Mouse (Mus musculus) hindbrain, embryonic 12.5 days (tissue): ENCODE results near the gene Trove2. TPM values are rescaled to one million over a fixed set of nuclear protein-coding genes. Genes with fewer than 3 reads are reported as not detected.
A peak's percentile ranks its signal among the peaks of the same experiment; 100 is the strongest.

Experiments used
- ATAC-seq: fragments of 200-750 bp; cut with Nextera tagmentation; 2 replicates; pipeline ENCODE4 v1.8.0; 2017; ENCODE audit warnings: moderate TSS enrichment; ENCODE audit not compliant: low FRiP score
- H3K27ac ChIP-seq: fragments of 300-500 bp; sonication (generic); 2 replicates; pipeline ENCODE4 v1.5.1; 2016; ENCODE audit warnings: mild to moderate bottlenecking
- H3K27me3 ChIP-seq: fragments of 300-500 bp; sonication (generic); 2 replicates; pipeline ENCODE4 v1.6.1; 2016; ENCODE audit warnings: mild to moderate bottlenecking
- H3K36me3 ChIP-seq: fragments of 300-500 bp; sonication (generic); 2 replicates; pipeline ENCODE4 v1.6.1; 2016; ENCODE audit warnings: mild to moderate bottlenecking
- H3K4me1 ChIP-seq: fragments of 300-500 bp; sonication (generic); 2 replicates; pipeline ENCODE4 v1.6.1; 2016
- H3K4me2 ChIP-seq: fragments of 300-500 bp; sonication (generic); replicated peaks from 2 replicates; pipeline ENCODE4 v1.6.1; 2016; ENCODE audit warnings: mild to moderate bottlenecking
- H3K4me3 ChIP-seq: fragments of 300-500 bp; sonication (generic); 2 replicates; pipeline ENCODE4 v1.5.1; 2016; ENCODE audit warnings: mild to moderate bottlenecking
- H3K9ac ChIP-seq: fragments of 300-500 bp; sonication (generic); 2 replicates; pipeline ENCODE4 v1.6.1; 2016; ENCODE audit warnings: mild to moderate bottlenecking, moderate library complexity
- H3K9me3 ChIP-seq: fragments of 300-500 bp; sonication (generic); replicated peaks from 2 replicates; pipeline ENCODE4 v1.6.1; 2016; ENCODE audit warnings: mild to moderate bottlenecking
- WGBS: fragments of 180-500 bp; shearing (Covaris S2); methylation state at CpG from one replicate; pipeline ENCODE4 v1.1.7; 2016; 5-methylcytosine and 5-hydroxymethylcytosine counted together
- polyA plus RNA-seq: library from polyadenylated mRNA; unstranded; fragments of >200 nt; fragmentation: Nextera tagmentation; extraction: Ambion mirVana; gene quantifications from 2 replicates; pipeline ENCODE4 v1.2.1, GENCODE M21; 2016

The Trove2 gene
- 47.1 and 51.9 TPM in 2 replicates for polyA plus RNA-seq

- peaks cover 22% of the 10 kb centered on the region for H3K4me1 ChIP-seq
- ATAC-seq = peak; percentile 98
- H3K9me3 ChIP-seq = no peaks in the 10 kb centered on the region
- under 1% methylated on average over 81 of the region's 84 CpGs for WGBS
- H3K36me3 ChIP-seq = no peaks in the 10 kb centered on the region; the same call in 1 of the 2 replicates
- peak within 1 kb of the TSS; percentile 77 for H3K27ac ChIP-seq
- peak within 1 kb of the TSS; percentile 86 for H3K4me3 ChIP-seq
- H3K9ac ChIP-seq = peak within 1 kb of the TSS; percentile 86
- no peaks in the 10 kb centered on the region for H3K27me3 ChIP-seq
- H3K4me2 ChIP-seq = peak within 1 kb of the TSS; percentile 91
These were observed at the start of gene Trove2, which contains the start of gene Uchl5 for GRCm38 (mm10) chr1:143776446-143777411. TSS of gene Trove2 (minus strand) at chr1:143777068. TSS of gene Uchl5 (plus strand) at chr1:143777272.

GRCm38 (mm10) chr1:143822677-143823076 lies 45.8 kb upstream of the Trove2 start:
- 0 out of 2 replicates have a peak, but pooled peaks cover 9% of the 10 kb centered on the region for H3K4me1 ChIP-seq

DNA sequence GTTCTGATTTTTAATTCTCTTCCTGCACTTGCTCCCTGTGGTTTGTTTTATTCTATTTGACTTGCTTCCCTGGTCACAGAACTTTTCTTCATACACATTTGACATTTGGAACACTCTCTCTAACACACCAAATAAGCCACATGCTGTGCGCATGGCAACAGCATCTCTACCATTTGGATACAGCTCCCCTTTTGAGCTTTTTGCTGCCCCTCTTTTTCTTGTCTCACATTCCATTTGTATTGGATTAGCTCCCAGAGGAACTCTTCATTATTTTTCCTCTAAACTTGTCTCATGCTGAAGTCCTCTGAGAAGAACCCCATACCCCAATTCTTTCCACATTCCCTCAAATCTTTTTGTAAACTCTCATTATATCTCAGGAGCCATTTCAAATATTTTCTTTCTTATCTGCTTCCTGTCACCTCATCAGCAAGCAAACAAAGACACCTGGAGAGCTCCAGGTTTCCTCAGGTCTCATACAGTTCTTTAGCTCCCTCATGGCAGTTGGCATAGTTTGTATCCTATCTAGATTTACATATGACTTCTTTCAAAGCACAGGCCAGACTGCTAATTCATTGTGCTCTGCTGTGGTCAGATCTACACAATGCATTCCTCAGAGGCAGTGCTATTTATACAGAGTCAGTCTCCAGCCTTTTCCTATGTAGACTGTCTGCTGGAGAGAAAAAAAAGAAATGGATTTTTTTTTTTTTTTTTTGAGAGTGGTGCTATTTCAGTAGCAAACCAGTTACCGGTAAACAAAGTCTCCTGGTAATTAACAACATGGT lies 43.4 kb upstream of the Trove2 start:
- no peaks in the 10 kb centered on the region for H3K27me3 ChIP-seq
- H3K9ac ChIP-seq = no peak overlapping the region
- H3K4me3 ChIP-seq = no peak overlapping the region
- peak overlapping the region; percentile 66 for H3K27ac ChIP-seq
- WGBS = 40% methylated on average over 2 of the region's 2 CpGs
- peak; percentile 89 for ATAC-seq
- no peaks in the 10 kb centered on the region for H3K36me3 ChIP-seq
- H3K9me3 ChIP-seq = no peaks in the 10 kb centered on the region
- no peak overlapping the region for H3K4me2 ChIP-seq
- H3K4me1 ChIP-seq = 0 out of 2 replicates have a peak, but pooled peaks cover 9% of the 10 kb centered on the region

More at GRCm38 (mm10) chr1:143822677-143823076, 45.8 kb upstream of the Trove2 start:
- H3K4me2 ChIP-seq = no peak overlapping the region
- no peak for ATAC-seq
- H3K4me3 ChIP-seq = no peak overlapping the region
- no peaks in the 10 kb centered on the region for H3K27me3 ChIP-seq
- H3K9ac ChIP-seq = no peak overlapping the region
- no peak overlapping the region for H3K27ac ChIP-seq
- no peaks in the 10 kb centered on the region for H3K9me3 ChIP-seq
- no peaks in the 10 kb centered on the region for H3K36me3 ChIP-seq
- 92% methylated on average over 3 of the region's 3 CpGs for WGBS

DNA sequence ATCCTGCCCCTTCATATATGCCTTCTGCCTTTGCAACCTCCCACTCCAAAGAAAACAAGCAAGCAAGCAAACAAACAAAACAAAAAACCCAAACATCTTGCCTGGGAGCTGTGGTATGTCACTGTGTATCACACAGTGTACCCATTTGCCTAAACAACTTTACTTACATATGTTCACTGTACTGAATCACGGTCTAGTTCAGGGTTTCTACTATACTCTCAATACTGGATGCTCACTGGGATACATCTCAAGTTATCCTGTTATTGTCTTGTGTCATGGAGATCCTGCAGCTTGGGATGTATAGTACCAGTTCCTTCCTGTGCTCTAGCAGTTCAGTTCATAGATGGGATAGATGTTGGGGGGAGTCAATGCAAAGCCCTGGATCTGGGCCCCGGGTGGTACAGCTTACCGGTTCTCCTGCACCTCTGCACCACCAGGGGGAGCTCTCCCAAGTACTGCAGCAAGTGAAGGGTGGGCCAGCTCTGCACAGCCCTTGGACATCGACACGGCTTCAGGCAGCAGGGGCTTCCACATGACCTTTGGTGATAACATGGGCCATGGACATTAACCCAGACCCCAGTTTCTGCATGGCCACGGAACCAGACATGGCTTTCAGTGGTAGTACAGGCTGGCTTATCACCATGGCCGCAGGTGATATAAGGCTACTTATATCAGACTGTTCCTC lies 37.0 kb upstream of the Trove2 start:
- H3K4me3 ChIP-seq = no peak overlapping the region
- H3K27me3 ChIP-seq = no peaks in the 10 kb centered on the region
- H3K9me3 ChIP-seq = no peaks in the 10 kb centered on the region
- no peak overlapping the region for H3K27ac ChIP-seq
- H3K4me1 ChIP-seq = no peaks in the 10 kb centered on the region
- H3K4me2 ChIP-seq = no peak overlapping the region
- ATAC-seq = peak; percentile 80
- no peaks in the 10 kb centered on the region for H3K36me3 ChIP-seq
- WGBS = 40% methylated on average over 7 of the region's 7 CpGs
- no peak overlapping the region for H3K9ac ChIP-seq

GRCm38 (mm10) chr1:143809062-143809461 lies 32.2 kb upstream of the Trove2 start:
- Histone ChIP-seq H3K36me3 (peaks cover 5% of the 10 kb centered on the region; the same call in 1 of the 2 replicates), H3K4me3 (no peak overlapping the region), H3K4me2 (no peak overlapping the region), H3K4me1 (no peaks in the 10 kb centered on the region), H3K9me3 (no peaks in the 10 kb centered on the region), H3K27ac (no peak overlapping the region), H3K27me3 (no peaks in the 10 kb centered on the region), H3K9ac (no peak overlapping the region)
- no peak for ATAC-seq
- 93% methylated on average over 6 of the region's 6 CpGs for WGBS

GRCm38 (mm10) chr1:143803537-143803936 lies 26.7 kb upstream of the Trove2 start:
- Histone ChIP-seq H3K36me3 (peaks cover 5% of the 10 kb centered on the region; the same call in 1 of the 2 replicates), H3K27ac (no peak overlapping the region), H3K4me1 (no peaks in the 10 kb centered on the region), H3K4me2 (no peak overlapping the region), H3K9ac (no peak overlapping the region), H3K4me3 (no peak overlapping the region), H3K27me3 (no peaks in the 10 kb centered on the region), H3K9me3 (no peaks in the 10 kb centered on the region)
- peak; percentile 56 for ATAC-seq
- 38% methylated on average over 4 of the region's 4 CpGs for WGBS

- H3K4me2 ChIP-seq = no peak overlapping the region
- no peak for ATAC-seq
These were observed 11.8 kb upstream of the Trove2 start for GRCm38 (mm10) chr1:143788584-143789227.

GRCm38 (mm10) chr1:143777558-143778218 lies 820 bp upstream of the Trove2 start:
- H3K4me2 ChIP-seq = peak overlapping the region; percentile 91
- peak overlapping the region; percentile 74 for H3K27ac ChIP-seq
- H3K36me3 ChIP-seq = no peaks in the 10 kb centered on the region; the same call in 1 of the 2 replicates
- H3K27me3 ChIP-seq = no peaks in the 10 kb centered on the region
- H3K4me1 ChIP-seq = peaks cover 22% of the 10 kb centered on the region
- H3K9me3 ChIP-seq = no peaks in the 10 kb centered on the region
- WGBS = 1% methylated on average over 25 of the region's 39 CpGs
- ATAC-seq = no peak
- peak overlapping the region; percentile 86 for H3K9ac ChIP-seq
- peak overlapping the region; percentile 86 for H3K4me3 ChIP-seq

More at GRCm38 (mm10) chr1:143788584-143789227, 11.8 kb upstream of the Trove2 start:
- no peaks in the 10 kb centered on the region for H3K4me1 ChIP-seq
- no peaks in the 10 kb centered on the region for H3K27me3 ChIP-seq
- H3K9ac ChIP-seq = no peak overlapping the region
- no peaks in the 10 kb centered on the region for H3K36me3 ChIP-seq
- whole genome bisulfite sequencing = 75% methylated on average over 2 of the region's 2 CpGs
- H3K9me3 ChIP-seq = no peaks in the 10 kb centered on the region
- no peak overlapping the region for H3K4me3 ChIP-seq
- no peak overlapping the region for H3K27ac ChIP-seq

- H3K4me2 ChIP-seq = no peak overlapping the region
- peaks cover 22% of the 10 kb centered on the region for H3K4me1 ChIP-seq
- H3K9ac ChIP-seq = no peak overlapping the region
- H3K9me3 ChIP-seq = no peaks in the 10 kb centered on the region
- no peak overlapping the region for H3K4me3 ChIP-seq
- H3K27me3 ChIP-seq = no peaks in the 10 kb centered on the region
- ATAC-seq = no peak
- no peak overlapping the region for H3K27ac ChIP-seq
- peaks cover 9% of the 10 kb centered on the region for H3K36me3 ChIP-seq
- WGBS = 88% methylated on average over 6 of the region's 6 CpGs
These were observed 3.0 kb downstream of the Trove2 start for GRCm38 (mm10) chr1:143773909-143774308.

DNA sequence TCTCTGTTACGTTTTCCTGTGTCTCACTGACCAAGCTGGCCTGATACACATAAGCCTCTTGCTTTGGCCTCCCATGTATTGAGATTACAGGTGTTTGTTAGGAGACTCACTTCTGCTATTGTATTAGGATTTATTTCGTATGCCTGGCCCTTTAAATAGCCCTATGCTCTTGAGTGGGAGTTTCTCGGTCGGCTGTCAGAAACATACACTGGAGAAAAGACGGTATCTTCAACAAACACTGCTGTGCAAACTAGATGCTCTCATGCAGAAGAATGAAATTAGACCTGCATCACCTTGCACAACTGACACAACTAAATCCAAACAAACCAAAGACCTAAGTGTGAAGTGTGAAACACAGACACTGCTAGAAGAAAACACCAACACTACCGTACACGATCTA lies 3.8 kb downstream of the Trove2 start:
- ATAC-seq = no peak
- Histone ChIP-seq H3K4me2 (no peak overlapping the region), H3K4me3 (no peak overlapping the region), H3K9me3 (no peaks in the 10 kb centered on the region), H3K27me3 (no peaks in the 10 kb centered on the region), H3K36me3 (peaks cover 14% of the 10 kb centered on the region), H3K27ac (no peak overlapping the region), H3K9ac (no peak overlapping the region), H3K4me1 (peaks cover 15% of the 10 kb centered on the region)
- 82% methylated on average over 7 of the region's 7 CpGs for WGBS
